Mouse (Mus musculus): ENCODE data around the gene Myl4. TPM values are rescaled to one million over a fixed set of nuclear protein-coding genes. Genes with fewer than 3 reads are reported as not detected.
"Not testable (repeated sequence)": the region's sequence is repeated elsewhere in the genome, so short reads cannot be mapped to it uniquely, and the experiment has no call there.

Myl4 gene
- polyA plus RNA-seq (2014; fragmentation: Nextera tagmentation; extraction: Ambion mirVana): 1.2 and 1.8 TPM in 2 replicates

GRCm38 (mm10) chr11:104550406-104550974 is at the start of gene Myl4, which contains the start of gene Cdc27:
TSS of gene Myl4 (plus strand) at chr11:104550663.
TSS of gene Cdc27 (minus strand) at chr11:104550620.
- no peaks in the 10 kb centered on the region for H3K36me3 ChIP-seq (ENCODE audit: control insufficient read depth, insufficient read depth, low read length)
- H3K9ac ChIP-seq (ENCODE audit: low read depth, low read length): peak within 1 kb of the TSS; percentile 94
- peak within 1 kb of the TSS; percentile 67 for H3K4me3 ChIP-seq (ENCODE audit: low read length)
- no peaks in the 10 kb centered on the region for H3K27me3 ChIP-seq (ENCODE audit: control insufficient read depth, insufficient read depth, low read length)
- H3K9me3 ChIP-seq (ENCODE audit: control insufficient read depth, low read length): no peaks in the 10 kb centered on the region
- H3K4me2 ChIP-seq (replicated peaks; ENCODE audit: low read depth, low read length): peak within 1 kb of the TSS; percentile 53
- whole genome bisulfite sequencing: under 1% methylated on average over 35 of the region's 35 CpGs
- peak within 1 kb of the TSS; percentile 80 for H3K27ac ChIP-seq (ENCODE audit: low read depth, low read length)
- ATAC-seq (ENCODE audit: low FRiP score, low TSS enrichment): peak; percentile 96
- H3K4me1 ChIP-seq (ENCODE audit: control insufficient read depth, insufficient read depth, low read length): peaks cover 6% of the 10 kb centered on the region; the same call in 1 of the 2 replicates

- Histone ChIP-seq H3K9me3 (ENCODE audit: control insufficient read depth, low read length) (no peaks in the 10 kb centered on the region), H3K4me1 (ENCODE audit: control insufficient read depth, insufficient read depth, low read length) (no peaks in the 10 kb centered on the region), H3K27ac (ENCODE audit: low read depth, low read length) (no peak overlapping the region), H3K4me3 (ENCODE audit: low read length) (no peak overlapping the region), H3K4me2 (replicated peaks; ENCODE audit: low read depth, low read length) (no peak overlapping the region), H3K9ac (ENCODE audit: low read depth, low read length) (no peak overlapping the region), H3K36me3 (ENCODE audit: control insufficient read depth, insufficient read depth, low read length) (peaks cover 79% of the 10 kb centered on the region), H3K27me3 (ENCODE audit: control insufficient read depth, insufficient read depth, low read length) (no peaks in the 10 kb centered on the region)
- WGBS: 92% methylated on average over 4 of the region's 4 CpGs
- ATAC-seq (ENCODE audit: low FRiP score, low TSS enrichment): no peak
Observed at GRCm38 (mm10) chr11:104508455-104508854, 42.0 kb upstream of the Myl4 start.

GRCm38 (mm10) chr11:104510606-104511005 is 39.9 kb upstream of the Myl4 start:
- peaks cover 83% of the 10 kb centered on the region for H3K36me3 ChIP-seq (ENCODE audit: control insufficient read depth, insufficient read depth, low read length)

GRCm38 (mm10) chr11:104512436-104512835 is 38.0 kb upstream of the Myl4 start:
- no peaks in the 10 kb centered on the region for H3K9me3 ChIP-seq (ENCODE audit: control insufficient read depth, low read length)
- no peak for ATAC-seq (ENCODE audit: low FRiP score, low TSS enrichment)
- no peak overlapping the region for H3K4me3 ChIP-seq (ENCODE audit: low read length)
- WGBS: 83% methylated on average over 4 of the region's 4 CpGs
- H3K27ac ChIP-seq (ENCODE audit: low read depth, low read length): no peak overlapping the region
- no peak overlapping the region for H3K4me2 ChIP-seq (replicated peaks; ENCODE audit: low read depth, low read length)
- H3K36me3 ChIP-seq (ENCODE audit: control insufficient read depth, insufficient read depth, low read length): peaks cover 84% of the 10 kb centered on the region
- H3K27me3 ChIP-seq (ENCODE audit: control insufficient read depth, insufficient read depth, low read length): no peaks in the 10 kb centered on the region
- no peaks in the 10 kb centered on the region for H3K4me1 ChIP-seq (ENCODE audit: control insufficient read depth, insufficient read depth, low read length)
- H3K9ac ChIP-seq (ENCODE audit: low read depth, low read length): no peak overlapping the region

More at GRCm38 (mm10) chr11:104510606-104511005, 39.9 kb upstream of the Myl4 start:
- Histone ChIP-seq H3K4me1 (ENCODE audit: control insufficient read depth, insufficient read depth, low read length) (no peaks in the 10 kb centered on the region), H3K4me3 (ENCODE audit: low read length) (no peak overlapping the region), H3K4me2 (replicated peaks; ENCODE audit: low read depth, low read length) (no peak overlapping the region), H3K9ac (ENCODE audit: low read depth, low read length) (no peak overlapping the region), H3K27ac (ENCODE audit: low read depth, low read length) (no peak overlapping the region), H3K27me3 (ENCODE audit: control insufficient read depth, insufficient read depth, low read length) (no peaks in the 10 kb centered on the region), H3K9me3 (ENCODE audit: control insufficient read depth, low read length) (no peaks in the 10 kb centered on the region)
- 94% methylated on average over 2 of the region's 2 CpGs for WGBS
- ATAC-seq (ENCODE audit: low FRiP score, low TSS enrichment): no peak

GRCm38 (mm10) chr11:104525935-104526334 is 24.5 kb upstream of the Myl4 start:
- Histone ChIP-seq H3K9me3 (ENCODE audit: control insufficient read depth, low read length) (no peaks in the 10 kb centered on the region), H3K27me3 (ENCODE audit: control insufficient read depth, insufficient read depth, low read length) (no peaks in the 10 kb centered on the region), H3K36me3 (ENCODE audit: control insufficient read depth, insufficient read depth, low read length) (peaks cover 79% of the 10 kb centered on the region), H3K27ac (ENCODE audit: low read depth, low read length) (no peak overlapping the region), H3K4me2 (replicated peaks; ENCODE audit: low read depth, low read length) (no peak overlapping the region), H3K4me1 (ENCODE audit: control insufficient read depth, insufficient read depth, low read length) (no peaks in the 10 kb centered on the region), H3K9ac (ENCODE audit: low read depth, low read length) (no peak overlapping the region), H3K4me3 (ENCODE audit: low read length) (no peak overlapping the region)
- no peak for ATAC-seq (ENCODE audit: low FRiP score, low TSS enrichment)
- WGBS: 90% methylated on average over 6 of the region's 6 CpGs

- no peak for ATAC-seq (ENCODE audit: low FRiP score, low TSS enrichment)
- H3K36me3 ChIP-seq (ENCODE audit: control insufficient read depth, insufficient read depth, low read length): peaks cover 35% of the 10 kb centered on the region
- WGBS: 81% methylated on average over 2 of the region's 2 CpGs
Observed at GRCm38 (mm10) chr11:104536843-104537242, 13.6 kb upstream of the Myl4 start.

GRCm38 (mm10) chr11:104537945-104538555 is 12.4 kb upstream of the Myl4 start:
- Histone ChIP-seq H3K4me2 (replicated peaks; ENCODE audit: low read depth, low read length) (no peak overlapping the region), H3K27ac (ENCODE audit: low read depth, low read length) (no peak overlapping the region), H3K27me3 (ENCODE audit: control insufficient read depth, insufficient read depth, low read length) (no peaks in the 10 kb centered on the region), H3K9ac (ENCODE audit: low read depth, low read length) (no peak overlapping the region), H3K4me3 (ENCODE audit: low read length) (no peak overlapping the region), H3K4me1 (ENCODE audit: control insufficient read depth, insufficient read depth, low read length) (no peaks in the 10 kb centered on the region), H3K36me3 (ENCODE audit: control insufficient read depth, insufficient read depth, low read length) (peaks cover 23% of the 10 kb centered on the region), H3K9me3 (ENCODE audit: control insufficient read depth, low read length) (no peaks in the 10 kb centered on the region)
- ATAC-seq (ENCODE audit: low FRiP score, low TSS enrichment): no peak
- WGBS: 94% methylated on average over 2 of the region's 2 CpGs

More at GRCm38 (mm10) chr11:104536843-104537242, 13.6 kb upstream of the Myl4 start:
- H3K4me3 ChIP-seq (ENCODE audit: low read length): no peak overlapping the region
- H3K9me3 ChIP-seq (ENCODE audit: control insufficient read depth, low read length): no peaks in the 10 kb centered on the region
- no peak overlapping the region for H3K9ac ChIP-seq (ENCODE audit: low read depth, low read length)
- H3K27me3 ChIP-seq (ENCODE audit: control insufficient read depth, insufficient read depth, low read length): no peaks in the 10 kb centered on the region
- H3K4me2 ChIP-seq (replicated peaks; ENCODE audit: low read depth, low read length): no peak overlapping the region
- H3K4me1 ChIP-seq (ENCODE audit: control insufficient read depth, insufficient read depth, low read length): no peaks in the 10 kb centered on the region
- H3K27ac ChIP-seq (ENCODE audit: low read depth, low read length): no peak overlapping the region

- H3K27me3 ChIP-seq (ENCODE audit: control insufficient read depth, insufficient read depth, low read length): no peaks in the 10 kb centered on the region
- H3K4me1 ChIP-seq (ENCODE audit: control insufficient read depth, insufficient read depth, low read length): no peaks in the 10 kb centered on the region
- H3K36me3 ChIP-seq (ENCODE audit: control insufficient read depth, insufficient read depth, low read length): peaks cover 6% of the 10 kb centered on the region; the same call in 1 of the 2 replicates
- no peaks in the 10 kb centered on the region for H3K9me3 ChIP-seq (ENCODE audit: control insufficient read depth, low read length)
- no peak overlapping the region for H3K4me2 ChIP-seq (replicated peaks; ENCODE audit: low read depth, low read length)
- no peak overlapping the region for H3K27ac ChIP-seq (ENCODE audit: low read depth, low read length)
- ATAC-seq (ENCODE audit: low FRiP score, low TSS enrichment): no peak
- H3K9ac ChIP-seq (ENCODE audit: low read depth, low read length): no peak overlapping the region
- 97% methylated on average over 5 of the region's 5 CpGs for WGBS
- no peak overlapping the region for H3K4me3 ChIP-seq (ENCODE audit: low read length)
Observed at GRCm38 (mm10) chr11:104539811-104540210, 10.7 kb upstream of the Myl4 start.

GRCm38 (mm10) chr11:104543337-104543736 is 7.1 kb upstream of the Myl4 start:
- H3K9ac ChIP-seq (ENCODE audit: low read depth, low read length); H3K36me3 ChIP-seq (ENCODE audit: control insufficient read depth, insufficient read depth, low read length); H3K4me1 ChIP-seq (ENCODE audit: control insufficient read depth, insufficient read depth, low read length); H3K9me3 ChIP-seq (ENCODE audit: control insufficient read depth, low read length); H3K27ac ChIP-seq (ENCODE audit: low read depth, low read length); H3K4me2 ChIP-seq (replicated peaks; ENCODE audit: low read depth, low read length); H3K27me3 ChIP-seq (ENCODE audit: control insufficient read depth, insufficient read depth, low read length); H3K4me3 ChIP-seq (ENCODE audit: low read length); ATAC-seq (ENCODE audit: low FRiP score, low TSS enrichment): not testable (repeated sequence)
- WGBS: 90% methylated on average over 2 of the region's 2 CpGs
